Mouse (Mus musculus): ENCODE measurements around the gene Podn.

Podn gene

GRCm38 (mm10) chr4:107967966-107968682, 128.1 kb downstream of the Podn start, which contains the start of gene Slc1a7:
Gene Slc1a7, plus strand, starts transcription at chr4:107968332.
- no peak for DNase-seq (ENCODE audit: low read depth, low spot score)

- no peak for DNase-seq (ENCODE audit: low read depth, low spot score)
Measured at GRCm38 (mm10) chr4:107966416-107967109, 129.7 kb downstream of the Podn start.

Measured in A20 (cell line).